Mouse (Mus musculus) adrenal gland, adult 10 weeks (tissue): ENCODE results near the gene Vmn1r128. TPM values are rescaled to one million over a fixed set of nuclear protein-coding genes. Genes with fewer than 3 reads are reported as not detected.

Experiments
- polyA plus RNA-seq: library from polyadenylated mRNA; stranded (reverse); fragments of 350-450 nt; fragmentation: Illumina TruSeq; extraction: RNeasy Lipid Tissue Mini Kit (QIAGEN cat#74804); gene quantifications from one replicate; pipeline ENCODE4 v1.2.3, GENCODE M21; 2014; ENCODE audit warnings: low read depth, low replicate concordance

The Vmn1r128 gene
- not detected for polyA plus RNA-seq

DNA sequence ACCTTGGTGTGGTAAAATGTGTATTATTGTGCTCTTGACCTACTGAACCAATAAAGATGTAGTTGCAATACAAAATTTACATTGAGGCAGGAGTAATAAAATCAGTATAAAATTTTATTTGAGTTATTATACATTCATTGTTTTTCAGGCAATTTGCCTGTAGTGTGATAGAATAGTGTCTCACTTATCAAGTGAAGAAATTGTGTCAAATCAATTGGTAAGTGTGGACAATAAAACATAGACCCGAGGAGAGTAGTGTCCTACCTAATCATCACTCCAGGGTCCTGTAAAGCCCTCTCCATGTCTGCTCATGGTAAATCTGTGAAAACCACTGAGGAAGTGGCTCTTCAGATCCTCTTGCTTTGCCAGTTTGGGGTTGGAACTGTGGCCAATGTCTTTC, at the start of gene Vmn1r128:
Gene Vmn1r128, plus strand, starts transcription at position 301 of the 400 bp plus-strand sequence.

DNA sequence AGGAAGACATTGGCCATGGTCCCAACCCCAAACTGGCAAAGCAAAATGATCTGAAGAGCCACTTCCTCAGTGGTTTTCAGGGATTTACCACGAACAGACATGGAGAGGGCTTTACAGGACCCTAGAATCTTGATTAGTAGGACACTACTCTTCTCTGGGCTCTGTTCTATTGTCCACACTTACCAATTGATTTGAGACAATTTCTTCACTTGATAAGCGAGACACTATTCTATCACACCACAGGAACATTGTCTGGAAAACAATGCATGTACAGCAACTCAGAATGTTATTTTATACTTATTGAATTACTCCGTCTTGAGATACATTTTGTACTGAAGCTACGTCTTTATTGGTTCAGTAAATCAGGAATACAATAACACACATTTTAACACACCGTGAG, 47.8 kb upstream of the Vmn1r128 start, which contains the start of gene Vmn1r126:
Gene Vmn1r126, minus strand, starts transcription at position 101 of the 400 bp plus-strand sequence.

DNA sequence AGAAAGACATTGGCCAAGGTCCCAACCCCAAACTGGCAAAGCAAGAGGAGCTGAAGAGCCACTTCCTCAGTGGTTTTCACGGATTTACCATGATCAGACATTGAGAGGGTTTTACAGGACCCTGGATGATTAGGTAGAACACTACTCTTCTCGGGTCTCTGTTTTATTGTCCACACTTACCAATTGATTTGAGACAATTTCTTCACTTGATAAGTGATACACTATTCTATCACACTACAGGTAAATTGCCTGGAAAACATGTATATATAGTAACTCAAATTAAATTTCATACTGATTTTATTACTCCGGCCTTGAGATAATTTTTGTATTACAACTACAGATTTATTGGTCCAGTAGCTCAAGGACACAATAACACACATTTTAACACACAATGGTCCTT, 29.4 kb upstream of the Vmn1r128 start, which contains the start of gene Vmn1r127:
Gene Vmn1r127, minus strand, starts transcription at position 101 of the 400 bp plus-strand sequence.

DNA sequence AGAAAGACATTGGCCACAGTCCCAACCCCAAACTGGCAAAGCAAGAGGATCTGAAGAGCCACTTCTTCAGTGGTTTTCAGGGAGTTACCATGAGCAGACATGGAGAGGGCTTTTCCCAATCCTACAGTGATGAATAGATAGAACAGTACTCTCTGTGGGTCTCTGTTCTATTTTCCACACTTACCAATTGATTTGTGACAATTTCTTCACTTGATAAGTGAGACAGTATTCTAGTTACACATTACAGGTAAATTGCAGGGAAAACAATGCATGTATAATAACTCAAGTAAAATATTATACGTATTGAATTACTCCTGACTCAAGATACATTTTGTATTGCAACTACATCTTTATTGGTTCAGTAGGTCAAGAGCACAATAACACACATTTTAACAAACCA, 12.0 kb downstream of the Vmn1r128 start, which contains the start of gene Vmn1r129:
Gene Vmn1r129, minus strand, starts transcription at position 101 of the 400 bp plus-strand sequence.

Other genes with a start within 250 kb of the Vmn1r128 start
- gene Vmn1r122, start 215.2 kb upstream of the Vmn1r128 start, polyA plus RNA-seq = not detected
- not detected for gene Vmn1r123, start 187.2 kb upstream of the Vmn1r128 start, polyA plus RNA-seq
- not detected for gene Gm5157, start 158.9 kb upstream of the Vmn1r128 start, polyA plus RNA-seq
- gene Vmn1r124, start 88.8 kb upstream of the Vmn1r128 start, polyA plus RNA-seq = not detected
- gene Vmn1r125, start 77.2 kb upstream of the Vmn1r128 start, polyA plus RNA-seq = not detected
- gene Vmn1r126, start 47.9 kb upstream of the Vmn1r128 start, polyA plus RNA-seq = not detected
- gene Vmn1r127, start 29.5 kb upstream of the Vmn1r128 start, polyA plus RNA-seq = not detected
- gene Vmn1r129, start 11.9 kb downstream of the Vmn1r128 start, polyA plus RNA-seq = not detected
- not detected for gene Gm6882, start 83.4 kb downstream of the Vmn1r128 start, polyA plus RNA-seq
- not detected for gene Vmn1r130, start 162.4 kb downstream of the Vmn1r128 start, polyA plus RNA-seq
- not detected for gene Vmn1r131, start 196.7 kb downstream of the Vmn1r128 start, polyA plus RNA-seq